Mouse (Mus musculus) ovary, postnatal 14 days (tissue): ENCODE measurements around the gene Fnip1.

ENCODE experiments used
- DNase-seq: peaks from one replicate; pipeline ENCODE4 v3.0.0; 2022; ENCODE audit warnings: low spot score

Fnip1 gene

GRCm38 (mm10) chr11:54542414-54542813 is 104.4 kb downstream of the Fnip1 start:
- no peak for DNase-seq

- no peak for DNase-seq
These were observed 117.0 kb downstream of the Fnip1 start for GRCm38 (mm10) chr11:54554970-54555369.

GRCm38 (mm10) chr11:54562761-54563160 is 124.8 kb downstream of the Fnip1 start:
- DNase-seq, result no peak
